Comparison of ENCODE assay signal across 20 mouse cellular contexts in the genomic region with DNA sequence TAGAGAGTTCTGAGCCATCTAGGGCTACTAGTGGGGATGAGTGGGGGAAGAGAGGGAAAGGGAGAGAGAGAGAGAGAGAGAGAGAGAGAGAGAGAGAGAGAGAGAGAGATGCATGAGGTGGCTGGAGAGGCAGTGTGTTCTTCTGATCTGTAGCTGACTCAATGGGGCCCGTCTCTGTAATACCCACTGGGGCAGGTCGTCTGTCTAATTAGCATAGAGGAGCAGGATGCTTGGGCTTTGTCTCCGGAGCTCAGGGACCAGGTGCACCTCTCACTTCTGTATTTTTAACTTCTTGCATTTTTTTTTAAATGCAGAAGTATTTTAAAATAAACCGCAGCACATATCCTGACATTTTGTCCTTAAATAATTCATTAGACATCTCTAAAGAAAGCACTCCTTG. TPM values are rescaled to one million over a fixed set of nuclear protein-coding genes. Genes with fewer than 3 reads are reported as not detected.
"Had no signal": no experiment of that assay in that cellular context is flagged by ENCODE, and none has a peak within 500 bp of the region (broad histone marks: within the 10 kb centered on the region; RNA-seq: fewer than 3 reads in every experiment).

No protein-coding gene starts in this region.

- H3K27ac ChIP-seq: left cerebral cortex, adult 2 months; limb, embryonic 10.5 days; liver, embryonic 15.5 days; midbrain, embryonic 12.5 days; neural tube, embryonic 15.5 days; stomach, postnatal 0 days had no signal

- H3K4me3 ChIP-seq: left cerebral cortex, adult 2 months; limb, embryonic 10.5 days; liver, embryonic 15.5 days; midbrain, embryonic 12.5 days; myocyte; neural tube, embryonic 15.5 days had no signal

- H3K4me1 ChIP-seq: liver, embryonic 15.5 days; midbrain, embryonic 12.5 days; neural tube, embryonic 15.5 days had no signal

- DNase-seq: kidney, adult 18-20 months; kidney, postnatal 10 days; lung, adult 2 months; lung, postnatal 36 days had no signal

- ATAC-seq: lung, postnatal 0 days had no signal

RNA-seq across cellular contexts. Expression of a gene that starts 18.2 kb away (rescaled TPM):
- total RNA-seq: layer of hippocampus, postnatal 25 days; left cerebral cortex, adult 2 months; left cerebral cortex, postnatal 14 days; megakaryocyte, adult 5-6 weeks had no signal
- polyA plus RNA-seq: kidney, embryonic 14.5 days; large intestine, adult 2 months; limb, embryonic 10.5 days; liver, embryonic 11.5 days; liver, embryonic 15.5 days; lung, adult 2 months; lung, postnatal 0 days; midbrain, embryonic 12.5 days; myocyte; neural tube, embryonic 11.5 days; neural tube, embryonic 15.5 days; stomach, postnatal 0 days had no signal

RNA-seq across cellular contexts. Expression of a gene that starts 38.7 kb away (rescaled TPM):
- total RNA-seq: layer of hippocampus, postnatal 25 days; left cerebral cortex, adult 2 months; left cerebral cortex, postnatal 14 days had no signal
- polyA plus RNA-seq: kidney, embryonic 14.5 days; limb, embryonic 10.5 days; limb, embryonic 14.5 days; myocyte; neural tube, embryonic 11.5 days; stomach, postnatal 0 days had no signal

RNA-seq across cellular contexts. Expression of a gene that starts 59.7 kb away (rescaled TPM):
- total RNA-seq: layer of hippocampus, postnatal 25 days; left cerebral cortex, adult 2 months; left cerebral cortex, postnatal 14 days had no signal
- polyA plus RNA-seq: kidney, embryonic 14.5 days; limb, embryonic 10.5 days; liver, embryonic 11.5 days; midbrain, embryonic 12.5 days; myocyte; neural tube, embryonic 11.5 days; stomach, postnatal 0 days had no signal
